Mouse (Mus musculus) heart, embryonic 10.5 days (tissue): ENCODE measurements around the gene Polr2j. TPM values are rescaled to one million over a fixed set of nuclear protein-coding genes. Genes with fewer than 3 reads are reported as not detected.
"Not testable (repeated sequence)": the region's sequence is repeated elsewhere in the genome, so short reads cannot be mapped to it uniquely, and the experiment has no call there.

ENCODE experiments used
- DNase-seq: peaks from one replicate; pipeline ENCODE4 v3.0.0-alpha.2; 2017; ENCODE audit warnings: low spot score
- H3K27ac ChIP-seq: fragments of 300-500 bp; sonication (generic); 2 replicates; pipeline ENCODE4 v1.5.1; 2016; ENCODE audit warnings: mild to moderate bottlenecking
- H3K27me3 ChIP-seq: fragments of 300-500 bp; sonication (generic); 2 replicates; pipeline ENCODE4 v1.6.1; 2016; ENCODE audit warnings: mild to moderate bottlenecking; ENCODE audit not compliant: poor library complexity, insufficient read depth, severe bottlenecking
- H3K36me3 ChIP-seq: fragments of 300-500 bp; sonication (generic); 2 replicates; pipeline ENCODE4 v1.6.1; 2016; ENCODE audit warnings: mild to moderate bottlenecking, moderate library complexity
- H3K4me1 ChIP-seq: fragments of 300-500 bp; sonication (generic); 2 replicates; pipeline ENCODE4 v1.6.1; 2016; ENCODE audit warnings: mild to moderate bottlenecking
- H3K4me3 ChIP-seq: fragments of 300-500 bp; sonication (generic); 2 replicates; pipeline ENCODE4 v1.5.1; 2016; ENCODE audit warnings: mild to moderate bottlenecking, moderate library complexity
- H3K9me3 ChIP-seq: fragments of 300-500 bp; sonication (generic); 2 replicates; pipeline ENCODE4 v1.6.1; 2016; ENCODE audit warnings: mild to moderate bottlenecking, moderate library complexity
- WGBS: fragments of 180-500 bp; shearing (Covaris S2); methylation state at CpG from one replicate; pipeline ENCODE4 v1.1.7; 2016; 5-methylcytosine and 5-hydroxymethylcytosine counted together
- polyA plus RNA-seq: library from polyadenylated mRNA; unstranded; fragments of >200 nt; fragmentation: Nextera tagmentation; extraction: Ambion mirVana; gene quantifications from 2 replicates; pipeline ENCODE4 v1.2.1, GENCODE M21; 2016

The Polr2j gene
- polyA plus RNA-seq, 1 experiment from 2014 or later = 217 TPM

DNA sequence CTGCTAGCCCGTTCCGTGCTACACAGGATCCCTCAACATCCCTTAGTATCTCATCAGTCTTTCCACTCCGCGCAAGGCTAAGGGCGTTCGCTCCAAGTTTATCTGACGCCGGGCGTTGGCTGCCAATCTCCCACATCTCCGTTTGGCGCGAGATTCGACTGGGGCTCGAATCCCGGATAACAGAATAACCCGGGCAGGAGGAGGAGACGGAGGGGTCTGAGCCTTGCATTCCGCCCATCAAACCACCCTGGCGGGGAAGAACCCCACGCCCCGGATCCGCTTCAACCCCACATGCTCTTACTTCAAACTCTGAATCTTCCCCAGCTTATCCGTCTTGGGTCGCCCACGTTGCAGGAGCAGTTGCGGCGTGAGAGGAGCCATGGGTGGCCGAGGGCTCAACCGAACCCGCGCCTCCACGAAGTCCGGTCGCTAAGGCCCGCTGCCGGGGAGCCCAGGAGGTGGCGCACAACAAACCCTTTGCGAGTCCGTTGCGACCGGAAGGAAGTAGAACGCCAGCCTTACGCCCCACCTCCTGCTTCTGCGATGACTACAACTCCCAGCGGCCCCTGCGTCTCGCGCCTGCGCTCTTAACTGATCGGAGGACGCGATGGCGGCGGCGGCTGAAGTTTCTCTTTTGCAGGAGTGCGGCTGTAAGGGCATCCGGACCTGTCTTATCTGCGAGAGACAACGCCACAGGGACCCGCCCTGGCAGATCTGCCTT is 19.3 kb downstream of the Polr2j start, which contains the start of the genes Lrwd1 and Alkbh4:
Lrwd1 (minus strand) TSS at position 504 of the 721 bp plus-strand sequence.
Alkbh4 (plus strand) TSS at position 576 of the 721 bp plus-strand sequence.
- under 1% methylated on average over 60 of the region's 60 CpGs for WGBS
- Histone ChIP-seq H3K36me3 (peaks cover 57% of the 10 kb centered on the region), H3K4me1 (peaks cover 16% of the 10 kb centered on the region), H3K27me3 (no peaks in the 10 kb centered on the region), H3K4me3 (peak within 1 kb of the TSS; percentile 74), H3K9me3 (no peaks in the 10 kb centered on the region), H3K27ac (peak within 1 kb of the TSS; percentile 88)
- peak; percentile 98 for DNase-seq

DNA sequence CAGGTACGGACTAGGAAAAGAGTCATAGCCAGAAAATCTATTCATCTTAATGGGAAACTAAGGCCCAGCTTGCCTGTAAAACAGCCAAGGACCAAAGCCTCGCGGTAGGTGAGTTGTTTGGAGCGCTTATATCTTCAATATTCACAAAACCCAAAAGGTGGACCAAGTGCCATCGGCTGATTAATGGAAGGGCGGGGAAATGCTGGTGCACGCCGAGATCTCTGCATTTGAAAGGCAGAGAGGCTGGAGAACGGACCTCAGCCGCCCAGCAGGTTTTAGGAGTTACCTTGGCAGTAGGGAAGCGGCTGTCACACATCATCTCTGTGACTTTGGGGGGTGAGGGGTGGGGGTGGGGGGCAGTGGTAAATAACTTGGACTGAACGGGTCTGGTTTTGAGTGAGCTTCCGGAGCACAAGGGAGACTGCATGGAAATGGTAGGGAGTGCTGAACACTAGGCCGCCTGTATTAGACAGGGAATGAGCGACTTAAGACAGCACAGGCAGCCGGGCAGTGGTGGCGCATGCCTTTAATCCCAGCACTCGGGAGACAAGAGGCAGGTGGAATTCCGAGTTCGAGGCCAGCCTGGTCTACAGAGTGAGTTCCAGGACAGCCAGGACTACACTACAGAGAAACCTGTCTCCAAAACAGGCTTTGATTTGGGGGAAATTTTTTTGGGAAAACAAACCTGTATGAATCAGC is 20.0 kb downstream of the Polr2j start:
- Histone ChIP-seq H3K9me3 (no peaks in the 10 kb centered on the region), H3K4me1 (peaks cover 16% of the 10 kb centered on the region), H3K4me3 (peak overlapping the region; percentile 74), H3K27me3 (no peaks in the 10 kb centered on the region), H3K36me3 (peaks cover 58% of the 10 kb centered on the region), H3K27ac (peak overlapping the region; percentile 88)
- WGBS = 6% methylated on average over 20 of the region's 20 CpGs
- no peak for DNase-seq

DNA sequence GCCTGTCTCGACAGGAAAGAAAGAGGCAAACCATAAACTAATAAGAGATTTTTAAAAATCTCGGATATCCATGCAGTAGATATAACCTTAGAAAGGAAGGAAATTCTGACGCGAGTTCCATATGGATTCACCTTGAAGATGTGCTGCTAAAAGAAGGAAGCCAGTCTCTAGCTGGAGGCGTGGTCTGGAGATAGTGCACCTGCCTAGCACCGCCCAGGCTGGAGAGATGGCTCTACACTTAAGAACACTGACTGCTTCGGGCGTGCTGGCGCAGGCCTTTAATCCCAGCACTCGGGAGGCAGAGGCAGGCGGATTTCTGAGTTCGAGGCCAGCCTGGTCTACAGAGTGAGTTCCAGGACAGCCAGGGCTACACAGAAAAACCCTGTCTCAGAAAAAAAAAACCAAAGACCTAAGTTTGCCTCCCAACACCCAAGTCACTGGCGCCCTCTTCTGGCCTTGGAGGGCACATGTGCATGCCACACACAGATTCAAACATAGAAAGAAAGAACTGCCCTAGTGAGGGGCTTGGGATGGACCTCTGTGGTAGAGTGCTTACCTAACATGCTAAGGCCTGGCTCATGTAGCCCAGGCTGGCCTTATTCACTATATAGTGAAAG is 21.3 kb downstream of the Polr2j start:
- Histone ChIP-seq H3K27me3 (no peaks in the 10 kb centered on the region), H3K27ac (no peak overlapping the region), H3K4me1 (peaks cover 16% of the 10 kb centered on the region), H3K36me3 (peaks cover 55% of the 10 kb centered on the region), H3K9me3 (no peaks in the 10 kb centered on the region), H3K4me3 (no peak overlapping the region)
- 69% methylated on average over 13 of the region's 13 CpGs for WGBS
- DNase-seq = no peak

DNA sequence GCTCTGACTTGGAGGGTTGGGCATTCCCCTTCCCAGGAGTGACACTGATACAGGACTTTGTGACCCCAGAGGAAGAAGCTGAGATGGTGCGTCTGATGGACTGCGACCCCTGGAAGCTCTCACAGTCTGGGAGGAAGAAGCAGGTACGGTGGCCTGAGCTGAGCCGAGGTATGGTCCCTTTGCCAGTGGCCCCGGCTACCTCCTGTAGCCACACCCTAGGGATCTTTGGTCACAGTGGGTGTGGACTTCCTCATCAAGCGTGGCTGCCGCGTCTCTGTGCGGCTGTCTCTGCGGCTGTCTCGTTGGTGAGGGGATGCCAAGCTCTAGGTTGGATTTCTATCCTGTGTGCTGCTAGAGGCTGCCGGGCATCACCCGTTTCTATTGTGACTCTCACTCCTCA is 23.0 kb downstream of the Polr2j start:
- Histone ChIP-seq H3K27me3 (no peaks in the 10 kb centered on the region), H3K36me3 (peaks cover 41% of the 10 kb centered on the region), H3K4me3 (no peak overlapping the region), H3K27ac (no peak overlapping the region), H3K4me1 (peaks cover 16% of the 10 kb centered on the region), H3K9me3 (0 out of 2 replicates have a peak, but pooled peaks cover 2% of the 10 kb centered on the region)
- 94% methylated on average over 13 of the region's 13 CpGs for WGBS
- no peak for DNase-seq

DNA sequence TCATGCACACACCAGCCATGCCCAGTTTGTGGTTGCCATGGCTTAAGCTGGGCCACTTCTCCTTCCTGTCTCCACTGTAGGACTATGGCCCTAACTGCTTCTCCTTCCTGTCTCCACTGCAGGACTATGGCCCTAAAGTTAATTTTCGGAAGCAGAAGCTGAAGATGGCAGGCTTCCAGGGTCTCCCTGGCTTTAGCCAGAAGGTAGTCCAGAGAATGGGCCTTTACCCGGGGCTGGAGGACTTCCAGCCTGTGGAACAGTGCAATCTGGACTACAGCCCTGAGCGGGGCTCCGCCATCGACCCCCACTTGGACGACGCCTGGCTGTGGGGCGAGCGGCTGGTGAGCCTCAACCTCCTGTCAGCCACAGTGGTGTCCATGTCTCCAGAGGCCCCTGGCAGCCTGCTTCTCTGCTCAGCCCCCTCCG is 23.6 kb downstream of the Polr2j start:
- H3K9me3 ChIP-seq = 0 out of 2 replicates have a peak, but pooled peaks cover 2% of the 10 kb centered on the region
- H3K27ac ChIP-seq = no peak overlapping the region
- no peak for DNase-seq
- no peak overlapping the region for H3K4me3 ChIP-seq
- peaks cover 13% of the 10 kb centered on the region for H3K4me1 ChIP-seq
- 92% methylated on average over 10 of the region's 10 CpGs for WGBS
- peaks cover 41% of the 10 kb centered on the region for H3K36me3 ChIP-seq
- no peaks in the 10 kb centered on the region for H3K27me3 ChIP-seq

DNA sequence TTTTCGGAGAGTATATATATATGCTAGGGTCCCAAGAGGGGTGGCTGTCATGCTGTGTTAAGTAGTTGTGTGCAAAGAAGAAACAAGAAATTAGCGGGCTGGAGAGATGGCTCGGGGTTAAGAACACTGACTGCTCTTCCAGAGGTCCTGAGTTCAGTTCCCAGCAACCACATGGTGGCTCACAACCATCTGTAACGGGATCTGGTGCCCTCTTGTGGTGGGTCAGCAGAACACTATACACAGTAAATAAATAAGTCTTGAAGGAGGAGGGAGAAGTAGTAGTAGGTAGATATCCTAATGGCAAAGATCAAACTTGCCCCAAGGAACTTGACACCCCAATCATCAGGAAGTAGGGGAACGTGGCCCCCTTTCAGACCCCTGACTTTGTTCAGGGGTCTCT is 26.3 kb downstream of the Polr2j start:
- 84% methylated on average over 5 of the region's 5 CpGs for WGBS
- Histone ChIP-seq H3K36me3 (peaks cover 41% of the 10 kb centered on the region), H3K9me3 (0 out of 2 replicates have a peak, but pooled peaks cover 2% of the 10 kb centered on the region), H3K27ac (no peak overlapping the region), H3K4me3 (no peak overlapping the region), H3K4me1 (no peaks in the 10 kb centered on the region), H3K27me3 (no peaks in the 10 kb centered on the region)
- no peak for DNase-seq

DNA sequence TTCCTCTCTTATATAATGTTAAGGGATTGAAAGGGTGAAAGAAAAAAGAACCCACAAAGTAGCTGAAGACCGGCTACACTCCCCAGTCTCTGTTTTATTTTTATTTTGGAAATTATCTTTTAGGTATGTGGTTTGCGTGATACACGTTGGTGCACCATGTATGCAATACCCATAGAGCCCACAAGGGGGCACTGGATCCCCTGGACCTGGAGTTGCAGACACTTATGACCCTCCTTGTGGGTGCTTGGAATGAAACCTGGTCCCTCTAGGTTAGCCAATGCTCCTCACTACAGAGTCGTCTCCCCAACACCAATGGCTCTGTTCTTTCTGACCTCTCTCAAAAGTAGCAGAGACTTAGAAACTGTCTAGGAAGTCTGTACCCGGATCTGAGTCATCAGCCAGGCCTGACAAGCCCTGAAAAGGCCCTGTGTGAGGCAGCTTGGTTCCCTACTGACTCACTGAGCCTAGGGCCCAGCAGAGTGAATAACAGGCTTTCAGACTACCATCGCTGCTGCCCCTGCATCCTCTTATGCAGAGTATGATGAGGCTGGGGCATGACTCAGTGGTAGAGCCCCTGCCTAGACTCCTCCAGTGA is 26.8 kb downstream of the Polr2j start:
- DNase-seq = no peak
- Histone ChIP-seq H3K4me1 (no peaks in the 10 kb centered on the region), H3K4me3 (no peak overlapping the region), H3K9me3 (0 out of 2 replicates have a peak, but pooled peaks cover 2% of the 10 kb centered on the region), H3K27ac (no peak overlapping the region), H3K36me3 (peaks cover 38% of the 10 kb centered on the region), H3K27me3 (no peaks in the 10 kb centered on the region)
- 85% methylated on average over 6 of the region's 6 CpGs for WGBS

DNA sequence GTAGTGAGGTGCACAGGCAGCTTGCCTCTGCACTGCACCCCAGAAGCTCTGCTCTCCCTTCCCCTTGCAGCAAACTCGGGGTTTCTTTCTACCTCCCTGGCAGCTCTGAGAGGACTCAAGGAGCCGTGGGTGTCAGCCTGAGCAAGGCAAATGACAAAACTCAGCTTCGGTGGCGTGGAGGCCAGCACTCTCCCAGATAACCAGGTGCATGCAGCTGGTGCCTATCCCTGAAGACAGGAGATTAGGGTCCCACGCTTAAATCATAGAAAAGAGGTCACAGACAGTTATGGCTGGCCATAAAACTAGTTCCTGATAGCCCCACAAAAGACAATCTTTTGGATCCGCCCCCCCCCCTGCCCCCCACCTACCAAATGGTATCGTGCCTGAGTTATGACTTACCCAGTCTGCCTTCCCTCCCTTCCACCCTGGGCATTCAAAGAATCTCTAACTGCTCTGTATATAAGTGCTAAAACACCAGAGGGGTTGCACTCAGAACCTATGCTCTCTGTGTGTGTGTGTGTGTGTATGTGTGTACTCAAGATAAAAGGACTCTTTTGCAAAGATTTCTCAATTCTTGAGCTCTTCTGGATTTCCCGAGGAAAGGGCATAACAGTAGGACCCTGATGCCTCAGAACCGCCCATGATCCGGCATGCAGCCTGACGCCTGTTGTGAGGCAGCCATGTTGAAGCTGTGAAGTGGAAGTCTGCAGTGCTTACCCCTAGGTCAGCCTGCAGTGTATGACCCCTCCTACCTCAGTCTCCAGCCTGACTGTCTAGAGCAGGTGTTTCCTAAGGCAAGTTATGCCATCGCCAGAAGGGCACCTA is 28.4 kb downstream of the Polr2j start:
- peaks cover 25% of the 10 kb centered on the region for H3K36me3 ChIP-seq

DNA sequence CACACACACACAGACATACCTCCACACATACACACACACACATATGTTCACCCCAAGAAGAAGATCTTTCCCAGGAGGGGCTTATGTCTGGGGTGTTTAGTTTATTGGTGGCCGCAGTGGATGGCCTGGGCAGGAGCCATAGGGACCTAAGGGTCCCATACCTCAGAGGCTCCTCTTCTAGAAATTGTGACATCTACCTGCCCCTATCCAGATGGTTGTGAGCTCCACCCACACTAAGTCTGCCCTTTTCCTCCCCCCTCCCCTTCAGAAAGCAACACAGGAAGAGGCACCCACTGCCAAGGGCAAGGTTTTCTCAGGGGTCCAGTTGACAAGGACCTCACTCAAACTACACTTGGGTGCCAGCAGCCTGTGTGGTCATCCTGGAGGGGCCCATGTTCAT is 30.5 kb downstream of the Polr2j start:
- H3K9me3 ChIP-seq = 0 out of 2 replicates have a peak, but pooled peaks cover 2% of the 10 kb centered on the region
- no peak overlapping the region for H3K4me3 ChIP-seq
- H3K36me3 ChIP-seq = peaks cover 6% of the 10 kb centered on the region
- no peaks in the 10 kb centered on the region for H3K27me3 ChIP-seq
- H3K27ac ChIP-seq = no peak overlapping the region
- no peaks in the 10 kb centered on the region for H3K4me1 ChIP-seq
- WGBS = 75% methylated on average over 1 of the region's 1 CpGs
- no peak for DNase-seq

More for the DNA sequence above, 28.4 kb downstream of the Polr2j start:
- Histone ChIP-seq H3K27ac (no peak overlapping the region), H3K4me1 (no peaks in the 10 kb centered on the region), H3K4me3 (no peak overlapping the region), H3K27me3 (no peaks in the 10 kb centered on the region), H3K9me3 (0 out of 2 replicates have a peak, but pooled peaks cover 2% of the 10 kb centered on the region)
- WGBS = 67% methylated on average over 12 of the region's 12 CpGs
- no peak for DNase-seq

DNA sequence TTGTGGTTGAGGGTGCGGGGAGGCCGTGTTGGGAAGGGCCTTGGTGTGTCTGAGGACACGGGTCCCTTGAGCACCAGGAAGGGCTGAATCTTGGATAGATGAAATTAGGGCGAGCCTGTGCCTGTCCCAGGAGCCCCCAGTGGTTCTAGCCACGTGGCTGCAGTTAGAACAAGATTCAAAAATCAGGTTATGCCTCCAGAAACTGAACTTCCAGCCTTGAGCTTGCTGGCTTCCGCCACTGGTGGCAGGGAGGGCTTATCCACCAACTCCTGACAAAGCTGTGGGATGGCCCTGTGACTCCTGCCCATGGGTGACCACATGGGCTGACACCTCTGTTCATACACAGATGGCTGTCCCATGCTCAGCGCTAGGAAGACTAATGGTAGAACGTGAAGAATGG is 31.3 kb downstream of the Polr2j start:
- 71% methylated on average over 8 of the region's 8 CpGs for WGBS
- no peak overlapping the region for H3K27ac ChIP-seq

DNA sequence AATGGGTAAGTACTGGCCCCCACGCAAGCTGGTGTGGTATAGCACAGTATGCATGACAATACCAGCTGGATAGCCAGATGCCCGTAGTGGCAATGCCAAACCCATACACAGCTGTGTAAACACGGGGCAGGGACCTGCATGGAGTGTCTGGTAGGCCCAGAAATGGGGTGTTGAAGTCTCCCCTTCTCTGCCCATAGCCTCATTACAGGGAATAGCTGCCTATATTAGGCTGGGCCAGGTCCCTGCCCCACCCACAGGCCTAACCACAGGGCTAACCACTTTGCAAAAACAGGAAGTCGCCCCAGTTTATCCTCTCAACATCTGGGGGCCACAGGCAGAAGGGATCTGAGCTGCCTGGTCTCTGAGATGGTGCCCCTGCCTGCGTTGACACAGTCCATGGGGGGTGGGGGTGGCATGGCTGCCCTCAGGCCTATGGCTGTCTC is 32.7 kb downstream of the Polr2j start:
- not testable (repeated sequence) for H3K4me1 ChIP-seq, H3K27ac ChIP-seq, H3K4me3 ChIP-seq, H3K36me3 ChIP-seq, H3K27me3 ChIP-seq, DNase-seq, H3K9me3 ChIP-seq
- 79% methylated on average over 5 of the region's 5 CpGs for WGBS

More for the DNA sequence above, 31.3 kb downstream of the Polr2j start:
- H3K27me3 ChIP-seq = no peaks in the 10 kb centered on the region
- no peaks in the 10 kb centered on the region for H3K36me3 ChIP-seq
- DNase-seq = no peak
- 0 out of 2 replicates have a peak, but pooled peaks cover 2% of the 10 kb centered on the region for H3K9me3 ChIP-seq
- no peak overlapping the region for H3K4me3 ChIP-seq
- H3K4me1 ChIP-seq = no peaks in the 10 kb centered on the region

DNA sequence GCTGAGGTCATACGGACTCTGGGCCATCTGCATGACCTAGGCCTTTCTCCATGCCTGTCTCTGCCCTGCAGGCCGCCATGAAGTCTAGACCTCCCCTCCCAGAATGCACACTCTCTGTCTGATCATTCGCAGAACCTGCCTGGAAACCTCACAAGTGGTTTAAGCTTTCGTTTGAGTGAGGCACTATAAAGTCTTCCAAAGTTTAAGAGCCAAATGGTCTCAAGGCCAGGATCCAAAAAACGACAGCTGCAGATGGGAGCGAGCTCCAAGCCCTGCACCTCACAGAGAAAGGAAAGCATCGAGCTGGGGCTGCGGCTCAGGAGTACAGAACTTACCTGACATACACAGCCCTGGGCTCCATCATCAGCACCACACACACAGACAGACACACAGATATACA is 35.9 kb downstream of the Polr2j start:
- no peak overlapping the region for H3K4me3 ChIP-seq
- no peaks in the 10 kb centered on the region for H3K4me1 ChIP-seq
- no peak for DNase-seq
- H3K9me3 ChIP-seq = no peaks in the 10 kb centered on the region
- no peaks in the 10 kb centered on the region for H3K27me3 ChIP-seq
- no peaks in the 10 kb centered on the region for H3K36me3 ChIP-seq
- no peak overlapping the region for H3K27ac ChIP-seq
- WGBS = 81% methylated on average over 8 of the region's 8 CpGs
